Mouse (Mus musculus): ENCODE data around the gene Slc9a9. TPM values are rescaled to one million over a fixed set of nuclear protein-coding genes. Genes with fewer than 3 reads are reported as not detected.

Slc9a9 gene
- polyA plus RNA-seq, 2 experiments: 1.1 to 1.3 TPM

- H3K36me3 ChIP-seq (replicated peaks; ENCODE audit: control insufficient read depth, insufficient read depth, low read depth): no peaks in the 10 kb centered on the region
- no peaks in the 10 kb centered on the region for H3K9me3 ChIP-seq (ENCODE audit: control insufficient read depth, low read length)
- no peaks in the 10 kb centered on the region for H3K27me3 ChIP-seq (ENCODE audit: control insufficient read depth, insufficient read depth, low read length)
- H3K4me2 ChIP-seq (ENCODE audit: low read depth): no peak overlapping the region
- ATAC-seq (ENCODE audit: insufficient read depth): no peak
- DNase-seq (ENCODE audit: low read depth in 3 of 3, low spot score in 3 of 3): no peak
- no peak overlapping the region for H3K4me3 ChIP-seq (ENCODE audit: insufficient read depth in 1 of 2, low read depth in 2 of 2, low read length in 2 of 2)
- no peak overlapping the region for H3K9ac ChIP-seq (replicated peaks)
- TF ChIP-seq CTCF (IDR thresholded peaks at IDR 0.05; ENCODE audit: low read depth) (no peak), EP300 (IDR thresholded peaks at IDR 0.05; ENCODE audit: low read depth) (no peak)
- no peak overlapping the region for H3K27ac ChIP-seq
- no peaks in the 10 kb centered on the region for H3K4me1 ChIP-seq (replicated peaks; ENCODE audit: control insufficient read depth in 2 of 2, insufficient read depth in 2 of 2, low read length in 1 of 2)
Measured at GRCm38 (mm10) chr9:94889647-94890046, 219.9 kb downstream of the Slc9a9 start.

GRCm38 (mm10) chr9:94895882-94896281, 226.2 kb downstream of the Slc9a9 start:
- no peak for DNase-seq (ENCODE audit: low read depth in 3 of 3, low spot score in 3 of 3)
- no peak overlapping the region for H3K9ac ChIP-seq (replicated peaks)
- no peaks in the 10 kb centered on the region for H3K4me1 ChIP-seq (replicated peaks; ENCODE audit: control insufficient read depth in 2 of 2, insufficient read depth in 2 of 2, low read length in 1 of 2)
- H3K36me3 ChIP-seq (replicated peaks; ENCODE audit: control insufficient read depth, insufficient read depth, low read depth): no peaks in the 10 kb centered on the region
- no peak overlapping the region for H3K4me3 ChIP-seq (ENCODE audit: insufficient read depth in 1 of 2, low read depth in 2 of 2, low read length in 2 of 2)
- no peak overlapping the region for H3K4me2 ChIP-seq (ENCODE audit: low read depth)
- TF ChIP-seq CTCF (IDR thresholded peaks at IDR 0.05; ENCODE audit: low read depth): no peak
- 15% methylated on average over 5 of the region's 5 CpGs for WGBS (ENCODE audit: insufficient replicate concordance)
- H3K27ac ChIP-seq: no peak overlapping the region
- H3K27me3 ChIP-seq (ENCODE audit: control insufficient read depth, insufficient read depth, low read length): no peaks in the 10 kb centered on the region
- no peak for ATAC-seq (ENCODE audit: insufficient read depth)
- H3K9me3 ChIP-seq (ENCODE audit: control insufficient read depth, low read length): no peaks in the 10 kb centered on the region

- H3K36me3 ChIP-seq (replicated peaks; ENCODE audit: control insufficient read depth, insufficient read depth, low read depth): no peaks in the 10 kb centered on the region
- no peaks in the 10 kb centered on the region for H3K27me3 ChIP-seq (ENCODE audit: control insufficient read depth, insufficient read depth, low read length)
- H3K9ac ChIP-seq (replicated peaks): no peak overlapping the region
- no peak overlapping the region for H3K4me3 ChIP-seq (ENCODE audit: insufficient read depth in 1 of 2, low read depth in 2 of 2, low read length in 2 of 2)
- DNase-seq (ENCODE audit: low read depth in 3 of 3, low spot score in 3 of 3) (no peak), ATAC-seq (ENCODE audit: insufficient read depth) (no peak)
- H3K4me1 ChIP-seq (replicated peaks; ENCODE audit: control insufficient read depth in 2 of 2, insufficient read depth in 2 of 2, low read length in 1 of 2): no peaks in the 10 kb centered on the region
- no peak overlapping the region for H3K4me2 ChIP-seq (ENCODE audit: low read depth)
- no peaks in the 10 kb centered on the region for H3K9me3 ChIP-seq (ENCODE audit: control insufficient read depth, low read length)
- no peak overlapping the region for H3K27ac ChIP-seq
- TF ChIP-seq EP300 (IDR thresholded peaks at IDR 0.05; ENCODE audit: low read depth): no peak
- TF ChIP-seq CTCF (IDR thresholded peaks at IDR 0.05; ENCODE audit: low read depth): no peak
Measured at GRCm38 (mm10) chr9:94904180-94904579, 234.5 kb downstream of the Slc9a9 start.

- Histone ChIP-seq H3K9ac (replicated peaks) (no peak overlapping the region), H3K4me2 (ENCODE audit: low read depth) (no peak overlapping the region), H3K27ac (no peak overlapping the region), H3K9me3 (ENCODE audit: control insufficient read depth, low read length) (no peaks in the 10 kb centered on the region), H3K36me3 (replicated peaks; ENCODE audit: control insufficient read depth, insufficient read depth, low read depth) (no peaks in the 10 kb centered on the region), H3K4me1 (replicated peaks; ENCODE audit: control insufficient read depth in 2 of 2, insufficient read depth in 2 of 2, low read length in 1 of 2) (no peaks in the 10 kb centered on the region), H3K27me3 (ENCODE audit: control insufficient read depth, insufficient read depth, low read length) (no peaks in the 10 kb centered on the region), H3K4me3 (ENCODE audit: insufficient read depth in 1 of 2, low read depth in 2 of 2, low read length in 2 of 2) (no peak overlapping the region)
- no peak for DNase-seq (ENCODE audit: low read depth in 3 of 3, low spot score in 3 of 3)
- ATAC-seq (ENCODE audit: insufficient read depth): no peak
- WGBS (ENCODE audit: insufficient replicate concordance): 63% methylated on average over 4 of the region's 4 CpGs
- TF ChIP-seq EP300 (IDR thresholded peaks at IDR 0.05; ENCODE audit: low read depth) (no peak), CTCF (IDR thresholded peaks at IDR 0.05; ENCODE audit: low read depth) (no peak)
Measured at GRCm38 (mm10) chr9:94907020-94907610, 237.4 kb downstream of the Slc9a9 start.

- no peak overlapping the region for H3K9ac ChIP-seq (replicated peaks)
- H3K36me3 ChIP-seq (replicated peaks; ENCODE audit: control insufficient read depth, insufficient read depth, low read depth): no peaks in the 10 kb centered on the region
- H3K27me3 ChIP-seq (ENCODE audit: control insufficient read depth, insufficient read depth, low read length): no peaks in the 10 kb centered on the region
- no peaks in the 10 kb centered on the region for H3K9me3 ChIP-seq (ENCODE audit: control insufficient read depth, low read length)
- 72% methylated on average over 9 of the region's 9 CpGs for WGBS (ENCODE audit: insufficient replicate concordance)
- no peak overlapping the region for H3K27ac ChIP-seq
- no peak for ATAC-seq (ENCODE audit: insufficient read depth)
- no peak overlapping the region for H3K4me3 ChIP-seq (ENCODE audit: insufficient read depth in 1 of 2, low read depth in 2 of 2, low read length in 2 of 2)
- TF ChIP-seq EP300 (IDR thresholded peaks at IDR 0.05; ENCODE audit: low read depth) (no peak), CTCF (IDR thresholded peaks at IDR 0.05; ENCODE audit: low read depth) (no peak)
- DNase-seq (ENCODE audit: low read depth in 3 of 3, low spot score in 3 of 3): no peak
- no peaks in the 10 kb centered on the region for H3K4me1 ChIP-seq (replicated peaks; ENCODE audit: control insufficient read depth in 2 of 2, insufficient read depth in 2 of 2, low read length in 1 of 2)
- H3K4me2 ChIP-seq (ENCODE audit: low read depth): no peak overlapping the region
Measured at GRCm38 (mm10) chr9:94912071-94912470, 242.4 kb downstream of the Slc9a9 start.
